Mouse (Mus musculus): ENCODE measurements around the gene Mrps27. TPM values are rescaled to one million over a fixed set of nuclear protein-coding genes. Genes with fewer than 3 reads are reported as not detected.

Gene Mrps27
- polyA plus RNA-seq, 1 experiment from 2014 or later: 78.5 TPM

GRCm38 (mm10) chr13:99352758-99353489 is 8.3 kb downstream of the Mrps27 start:
- peak overlapping the region; percentile 61 for H3K4me2 ChIP-seq
- no peaks in the 10 kb centered on the region for H3K9me3 ChIP-seq (replicated peaks)
- H3K36me3 ChIP-seq: peaks cover 20% of the 10 kb centered on the region
- peak overlapping the region; percentile 67 for H3K27ac ChIP-seq
- H3K4me3 ChIP-seq: peak overlapping the region; percentile 48
- WGBS: 10% methylated on average over 28 of the region's 28 CpGs
- ATAC-seq (replicated peaks; ENCODE audit: insufficient number of reproducible peaks, insufficient read depth, low FRiP score, low read depth): peak; percentile 100
- peak overlapping the region; percentile 42 for H3K9ac ChIP-seq
- H3K4me1 ChIP-seq (replicated peaks): no peaks in the 10 kb centered on the region
- no peaks in the 10 kb centered on the region for H3K27me3 ChIP-seq

DNA sequence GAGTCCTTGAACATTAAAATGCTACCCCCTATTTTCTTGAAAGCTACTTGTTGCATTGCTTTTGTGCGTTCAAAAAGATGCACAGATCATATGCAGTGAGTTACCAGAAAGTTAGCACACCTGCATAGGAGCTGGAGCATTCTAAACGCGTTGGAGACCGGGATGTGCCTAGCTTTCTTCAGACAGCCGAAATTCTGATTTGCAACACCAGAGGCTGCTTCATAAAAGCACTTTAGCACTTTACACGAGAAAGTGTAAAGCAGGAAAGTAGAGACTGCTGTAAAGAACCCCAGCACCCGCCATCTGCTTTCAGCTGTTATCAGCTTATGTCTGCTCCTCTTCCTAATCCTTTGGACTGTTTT is 8.9 kb downstream of the Mrps27 start:
- Histone ChIP-seq H3K27me3 (no peaks in the 10 kb centered on the region), H3K4me2 (peak overlapping the region; percentile 61), H3K36me3 (peaks cover 17% of the 10 kb centered on the region), H3K27ac (peak overlapping the region; percentile 67), H3K4me3 (peak overlapping the region; percentile 48), H3K4me1 (replicated peaks) (no peaks in the 10 kb centered on the region), H3K9me3 (replicated peaks) (no peaks in the 10 kb centered on the region), H3K9ac (peak overlapping the region; percentile 42)
- ATAC-seq (replicated peaks; ENCODE audit: insufficient number of reproducible peaks, insufficient read depth, low FRiP score, low read depth): no peak
- WGBS: 8% methylated on average over 7 of the region's 7 CpGs

DNA sequence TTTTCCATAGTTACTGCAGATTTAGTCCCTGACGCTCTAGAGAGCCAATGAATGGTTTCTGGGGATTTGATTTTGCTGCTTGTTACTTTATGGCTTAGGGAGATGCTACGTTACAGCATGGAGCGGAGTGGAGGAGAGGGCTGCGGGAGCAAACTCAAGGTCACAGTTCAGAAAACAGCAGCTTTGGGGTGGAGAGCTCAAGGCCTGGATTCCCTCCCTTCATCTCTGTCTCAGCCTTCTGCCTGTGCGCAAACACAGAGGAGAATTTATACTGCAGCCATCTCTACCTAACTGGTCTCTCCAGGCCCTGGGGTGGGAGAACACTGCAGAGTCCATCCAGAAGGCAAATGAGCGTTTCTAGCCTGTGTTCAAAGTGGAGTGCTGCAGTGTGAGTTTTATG is 10.5 kb downstream of the Mrps27 start:
- H3K9ac ChIP-seq: no peak overlapping the region
- peaks cover 10% of the 10 kb centered on the region for H3K36me3 ChIP-seq
- H3K27me3 ChIP-seq: no peaks in the 10 kb centered on the region
- H3K4me1 ChIP-seq (replicated peaks): no peaks in the 10 kb centered on the region
- WGBS: 83% methylated on average over 6 of the region's 6 CpGs
- H3K9me3 ChIP-seq (replicated peaks): no peaks in the 10 kb centered on the region
- H3K4me3 ChIP-seq: no peak overlapping the region
- no peak for ATAC-seq (replicated peaks; ENCODE audit: insufficient number of reproducible peaks, insufficient read depth, low FRiP score, low read depth)
- no peak overlapping the region for H3K4me2 ChIP-seq
- H3K27ac ChIP-seq: no peak overlapping the region

GRCm38 (mm10) chr13:99355861-99356260 is 11.3 kb downstream of the Mrps27 start:
- Histone ChIP-seq H3K36me3 (peaks cover 8% of the 10 kb centered on the region; the same call in 1 of the 2 replicates), H3K4me3 (no peak overlapping the region), H3K4me1 (replicated peaks) (no peaks in the 10 kb centered on the region), H3K9me3 (replicated peaks) (no peaks in the 10 kb centered on the region), H3K4me2 (no peak overlapping the region), H3K27ac (no peak overlapping the region), H3K9ac (no peak overlapping the region), H3K27me3 (no peaks in the 10 kb centered on the region)
- WGBS: 59% methylated on average over 7 of the region's 7 CpGs
- no peak for ATAC-seq (replicated peaks; ENCODE audit: insufficient number of reproducible peaks, insufficient read depth, low FRiP score, low read depth)

- H3K9ac ChIP-seq: no peak overlapping the region
- peaks cover 4% of the 10 kb centered on the region; the same call in 1 of the 2 replicates for H3K36me3 ChIP-seq
- WGBS: 62% methylated on average over 9 of the region's 9 CpGs
- H3K27me3 ChIP-seq: no peaks in the 10 kb centered on the region
- no peak overlapping the region for H3K4me3 ChIP-seq
- H3K4me1 ChIP-seq (replicated peaks): no peaks in the 10 kb centered on the region
- no peaks in the 10 kb centered on the region for H3K9me3 ChIP-seq (replicated peaks)
- no peak for ATAC-seq (replicated peaks; ENCODE audit: insufficient number of reproducible peaks, insufficient read depth, low FRiP score, low read depth)
- no peak overlapping the region for H3K4me2 ChIP-seq
- no peak overlapping the region for H3K27ac ChIP-seq
Observed at GRCm38 (mm10) chr13:99356428-99357265, 12.1 kb downstream of the Mrps27 start.

GRCm38 (mm10) chr13:99358921-99359320 is 14.3 kb downstream of the Mrps27 start:
- Histone ChIP-seq H3K4me1 (replicated peaks) (peaks cover 7% of the 10 kb centered on the region; the same call in 1 of the 2 replicates), H3K36me3 (no peaks in the 10 kb centered on the region), H3K9ac (no peak overlapping the region), H3K4me3 (no peak overlapping the region), H3K4me2 (no peak overlapping the region), H3K9me3 (replicated peaks) (no peaks in the 10 kb centered on the region), H3K27ac (no peak overlapping the region), H3K27me3 (no peaks in the 10 kb centered on the region)
- ATAC-seq (replicated peaks; ENCODE audit: insufficient number of reproducible peaks, insufficient read depth, low FRiP score, low read depth): no peak
- 88% methylated on average over 14 of the region's 14 CpGs for WGBS

DNA sequence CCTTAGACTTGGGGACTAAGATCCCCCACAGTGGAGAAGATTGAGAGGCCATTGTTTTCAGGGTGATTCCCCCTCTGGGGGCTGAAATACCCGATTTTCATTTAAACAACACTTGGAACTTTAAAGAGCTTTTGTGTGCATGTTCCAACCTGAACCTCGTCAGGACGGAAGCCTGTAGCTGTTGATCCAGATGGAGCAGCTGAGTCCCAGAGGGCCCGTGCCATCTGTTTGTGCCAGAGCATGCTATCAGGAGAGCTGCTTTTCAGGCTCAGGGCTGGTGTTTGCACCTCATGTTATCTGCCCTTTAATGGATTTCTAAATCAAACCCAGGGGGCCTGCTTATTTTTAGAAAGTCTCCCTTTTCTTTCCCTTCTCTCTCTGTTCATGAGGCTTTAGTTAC is 19.3 kb downstream of the Mrps27 start:
- peaks cover 32% of the 10 kb centered on the region for H3K4me1 ChIP-seq (replicated peaks)
- no peak overlapping the region for H3K4me2 ChIP-seq
- H3K27ac ChIP-seq: no peak overlapping the region
- H3K9ac ChIP-seq: no peak overlapping the region
- no peaks in the 10 kb centered on the region for H3K27me3 ChIP-seq
- H3K36me3 ChIP-seq: peaks cover 5% of the 10 kb centered on the region; the same call in 1 of the 2 replicates
- 39% methylated on average over 4 of the region's 4 CpGs for WGBS
- no peaks in the 10 kb centered on the region for H3K9me3 ChIP-seq (replicated peaks)
- ATAC-seq (replicated peaks; ENCODE audit: insufficient number of reproducible peaks, insufficient read depth, low FRiP score, low read depth): no peak
- no peak overlapping the region for H3K4me3 ChIP-seq

- no peaks in the 10 kb centered on the region for H3K27me3 ChIP-seq
- peaks cover 5% of the 10 kb centered on the region; the same call in 1 of the 2 replicates for H3K36me3 ChIP-seq
- no peak overlapping the region for H3K4me3 ChIP-seq
- 88% methylated on average over 5 of the region's 5 CpGs for WGBS
- peaks cover 34% of the 10 kb centered on the region for H3K4me1 ChIP-seq (replicated peaks)
- no peak overlapping the region for H3K27ac ChIP-seq
- no peak for ATAC-seq (replicated peaks; ENCODE audit: insufficient number of reproducible peaks, insufficient read depth, low FRiP score, low read depth)
- H3K4me2 ChIP-seq: no peak overlapping the region
- H3K9ac ChIP-seq: no peak overlapping the region
- H3K9me3 ChIP-seq (replicated peaks): no peaks in the 10 kb centered on the region
Observed at GRCm38 (mm10) chr13:99366422-99367175, 22.0 kb downstream of the Mrps27 start.

- ATAC-seq (replicated peaks; ENCODE audit: insufficient number of reproducible peaks, insufficient read depth, low FRiP score, low read depth): peak; percentile 50
- WGBS: 73% methylated on average over 12 of the region's 12 CpGs
- Histone ChIP-seq H3K4me1 (replicated peaks) (peaks cover 34% of the 10 kb centered on the region), H3K4me2 (no peak overlapping the region), H3K9me3 (replicated peaks) (no peaks in the 10 kb centered on the region), H3K4me3 (no peak overlapping the region), H3K9ac (no peak overlapping the region), H3K27ac (0 out of 2 replicates have a peak overlapping the region, but pooled peaks have one; percentile 0), H3K27me3 (no peaks in the 10 kb centered on the region), H3K36me3 (peaks cover 5% of the 10 kb centered on the region; the same call in 1 of the 2 replicates)
Observed at GRCm38 (mm10) chr13:99367554-99368174, 23.1 kb downstream of the Mrps27 start.

GRCm38 (mm10) chr13:99369103-99369502 is 24.5 kb downstream of the Mrps27 start:
- H3K27me3 ChIP-seq: no peaks in the 10 kb centered on the region
- H3K27ac ChIP-seq: no peak overlapping the region
- H3K4me1 ChIP-seq (replicated peaks): peaks cover 27% of the 10 kb centered on the region
- no peak overlapping the region for H3K4me3 ChIP-seq
- H3K4me2 ChIP-seq: no peak overlapping the region
- H3K9ac ChIP-seq: no peak overlapping the region
- ATAC-seq (replicated peaks; ENCODE audit: insufficient number of reproducible peaks, insufficient read depth, low FRiP score, low read depth): no peak
- no peaks in the 10 kb centered on the region for H3K9me3 ChIP-seq (replicated peaks)
- H3K36me3 ChIP-seq: peaks cover 5% of the 10 kb centered on the region; the same call in 1 of the 2 replicates
- 50% methylated on average over 12 of the region's 12 CpGs for WGBS

All from heart, embryonic 15.5 days (tissue).